Mouse (Mus musculus) liver, embryonic 14.5 days (tissue): ENCODE measurements at regions not wholly inside any gene's neighbourhood (a gene's known extent, or its start where the extent isn't known, plus 50 kb on each side); places are given as distances from the start of the nearest gene placed in this dataset.

Source experiments
- CTCF ChIP-seq: IDR thresholded peaks from 2 replicates; pipeline ENCODE4 v1.5.1; 2016; ENCODE audit warnings: antibody characterized with exemption, low read depth, control low read depth
- EP300 ChIP-seq: IDR thresholded peaks from 2 replicates; pipeline ENCODE4 v1.6.1; 2016; ENCODE audit warnings: antibody characterized with exemption, low read depth

DNA sequence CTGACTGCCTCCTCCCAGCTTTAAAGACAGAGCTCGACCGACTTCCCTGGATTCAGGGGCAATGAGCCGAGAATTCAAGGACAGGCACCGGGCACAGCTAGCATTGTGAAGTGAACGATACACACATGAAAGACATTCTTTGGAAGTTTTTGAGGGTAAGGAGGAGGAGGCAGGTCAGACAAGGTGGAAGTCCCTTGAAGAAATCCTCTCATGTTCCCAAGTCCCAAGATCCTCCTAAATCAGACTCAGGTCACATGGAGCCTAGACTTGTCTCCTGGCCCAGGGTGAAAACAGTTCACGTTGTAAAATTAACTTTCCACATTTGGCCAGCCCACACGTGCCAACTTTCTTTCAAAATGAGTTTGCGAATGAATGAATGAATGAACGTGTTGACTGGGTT is 196.2 kb downstream of the C1d start:
- no peak for TF ChIP-seq CTCF
- no peak for TF ChIP-seq EP300
